Comparison of ENCODE assay signal across 25 mouse cellular contexts in the genomic region with DNA sequence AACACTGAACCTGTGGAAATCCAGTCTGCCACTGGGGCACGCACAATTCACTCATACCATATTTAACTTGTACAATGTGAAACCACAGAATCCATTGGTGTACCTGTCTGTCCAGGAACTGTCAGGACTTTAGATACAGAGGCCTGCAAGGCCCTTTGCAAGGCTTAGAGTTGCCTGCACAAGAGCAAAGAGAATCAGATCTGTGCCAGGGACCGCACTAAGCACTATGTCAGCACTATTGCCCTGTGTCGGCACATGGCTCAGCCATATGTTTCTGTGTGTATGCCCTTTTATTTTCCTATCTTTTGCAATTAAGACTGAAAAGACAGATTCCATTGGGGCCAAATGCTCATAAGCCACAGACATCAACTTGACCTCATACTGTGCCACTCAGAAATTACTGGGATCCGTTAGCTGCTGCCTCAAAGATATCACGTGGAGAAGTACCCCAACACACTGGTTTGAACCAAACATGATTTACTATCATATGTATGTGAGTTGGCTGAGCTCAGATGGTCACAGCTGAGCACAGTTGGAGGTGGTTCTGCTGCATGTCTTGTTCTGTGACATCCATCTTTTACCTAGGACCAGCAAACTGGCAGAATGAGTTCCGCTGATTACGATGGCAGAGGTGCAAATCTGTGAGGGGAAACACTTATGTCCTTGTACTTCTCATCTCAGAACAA.
DNase-seq lines count a peak whose midpoint lies in the region; ATAC-seq and TF ChIP-seq lines count a peak whose summit lies in the region.
"Had no signal": no experiment of that assay in that cellular context is flagged by ENCODE, and none has a peak within 500 bp of the region (broad histone marks: within the 10 kb centered on the region; RNA-seq: fewer than 3 reads in every experiment).

No protein-coding gene starts in this region.

- no peak overlapping the region for H3K4me3 ChIP-seq in hindbrain, embryonic 15.5 days
- H3K4me3 ChIP-seq in hindbrain, embryonic 11.5 days (ENCODE audit: low read depth, low read length): no peak overlapping the region
- no peak overlapping the region for H3K4me3 ChIP-seq in neural tube, embryonic 13.5 days
- no peak overlapping the region for H3K4me3 ChIP-seq in kidney, adult 2 months (ENCODE audit: insufficient read depth, low read depth, low read length)
- H3K4me3 ChIP-seq: embryonic facial prominence, embryonic 12.5 days; embryonic facial prominence, embryonic 15.5 days; gastrocnemius, adult 2 months had no signal

- no peaks in the 10 kb centered on the region for H3K9me3 ChIP-seq in hindbrain, embryonic 15.5 days
- H3K9me3 ChIP-seq in hindbrain, embryonic 11.5 days (ENCODE audit: control insufficient read depth, low read length): no peaks in the 10 kb centered on the region
- H3K9me3 ChIP-seq in neural tube, embryonic 13.5 days: no peaks in the 10 kb centered on the region
- H3K9me3 ChIP-seq: embryonic facial prominence, embryonic 12.5 days; embryonic facial prominence, embryonic 15.5 days; G1E had no signal

- TF ChIP-seq CTCF in kidney, adult 2 months (conservative IDR thresholded peaks at IDR 0.05; ENCODE audit: insufficient read depth, insufficient read length, low read depth, low read length): no peak

- peak; percentile 12 to 22 for DNase-seq in cerebellum, postnatal 14 days
- no peak for DNase-seq in cerebellum, adult 18-20 months
- DNase-seq in hindbrain, embryonic 11.5 days (ENCODE audit: low spot score): no peak
- DNase-seq in neural tube, embryonic 10.5 days (ENCODE audit: extremely low spot score, low spot score): no peak
- no peak for DNase-seq in kidney, adult 2 months
- DNase-seq: adrenal gland, postnatal 10 days; adrenal gland, postnatal 36 days; B cell, adult 2 months; cerebellum, adult 2 months; cerebellum, postnatal 25 days; forebrain, postnatal 0 days; gastrocnemius, adult 2 months; gastrocnemius, postnatal 14 days; heart, adult 11 months had no signal

- no peak overlapping the region for H3K4me2 ChIP-seq in hindbrain, embryonic 15.5 days
- no peak overlapping the region for H3K4me2 ChIP-seq in hindbrain, embryonic 11.5 days (replicated peaks; ENCODE audit: low read depth, low read length)
- no peak overlapping the region for H3K4me2 ChIP-seq in neural tube, embryonic 13.5 days
- H3K4me2 ChIP-seq: embryonic facial prominence, embryonic 12.5 days; embryonic facial prominence, embryonic 15.5 days; heart, embryonic 11.5 days had no signal

- no peaks in the 10 kb centered on the region for H3K4me1 ChIP-seq in hindbrain, embryonic 15.5 days (replicated peaks)
- H3K4me1 ChIP-seq in hindbrain, embryonic 11.5 days (replicated peaks; ENCODE audit: control insufficient read depth, insufficient read depth, low read length): no peaks in the 10 kb centered on the region
- H3K4me1 ChIP-seq in neural tube, embryonic 13.5 days (replicated peaks): no peaks in the 10 kb centered on the region
- no peaks in the 10 kb centered on the region; the same call in 1 of the 2 replicates for H3K4me1 ChIP-seq in kidney, adult 2 months (ENCODE audit: control insufficient read depth, insufficient read depth, low read length)
- H3K4me1 ChIP-seq: embryonic facial prominence, embryonic 12.5 days; embryonic facial prominence, embryonic 15.5 days had no signal

- no peak overlapping the region for H3K27ac ChIP-seq in hindbrain, embryonic 15.5 days (replicated peaks)
- H3K27ac ChIP-seq in hindbrain, embryonic 11.5 days (ENCODE audit: low read depth, low read length): no peak overlapping the region
- no peak overlapping the region for H3K27ac ChIP-seq in neural tube, embryonic 13.5 days (replicated peaks)
- H3K27ac ChIP-seq in kidney, adult 2 months (ENCODE audit: insufficient read depth, low read depth, low read length): no peak overlapping the region
- H3K27ac ChIP-seq: embryonic facial prominence, embryonic 12.5 days; embryonic facial prominence, embryonic 15.5 days; gastrocnemius, adult 2 months had no signal

- H3K36me3 ChIP-seq in hindbrain, embryonic 15.5 days: no peaks in the 10 kb centered on the region
- no peaks in the 10 kb centered on the region for H3K36me3 ChIP-seq in hindbrain, embryonic 11.5 days (ENCODE audit: control insufficient read depth, insufficient read depth, low read length)
- H3K36me3 ChIP-seq in neural tube, embryonic 13.5 days: no peaks in the 10 kb centered on the region
- H3K36me3 ChIP-seq in kidney, adult 2 months (ENCODE audit: control insufficient read depth, insufficient read depth, low read length): no peaks in the 10 kb centered on the region
- H3K36me3 ChIP-seq: embryonic facial prominence, embryonic 12.5 days; embryonic facial prominence, embryonic 15.5 days; G1E had no signal

- H3K27me3 ChIP-seq in hindbrain, embryonic 15.5 days: no peaks in the 10 kb centered on the region
- H3K27me3 ChIP-seq in hindbrain, embryonic 11.5 days (ENCODE audit: control insufficient read depth, insufficient read depth, low read length): no peaks in the 10 kb centered on the region
- H3K27me3 ChIP-seq in neural tube, embryonic 13.5 days: no peaks in the 10 kb centered on the region
- H3K27me3 ChIP-seq in kidney, adult 2 months (replicated peaks; ENCODE audit: control insufficient read depth, insufficient read depth, low read length): no peaks in the 10 kb centered on the region
- H3K27me3 ChIP-seq: CH12.LX; embryonic facial prominence, embryonic 12.5 days; embryonic facial prominence, embryonic 15.5 days; Patski had no signal

- H3K9ac ChIP-seq in hindbrain, embryonic 15.5 days: no peak overlapping the region
- H3K9ac ChIP-seq in hindbrain, embryonic 11.5 days (ENCODE audit: low read depth, low read length): no peak overlapping the region
- H3K9ac ChIP-seq in neural tube, embryonic 13.5 days: no peak overlapping the region
- H3K9ac ChIP-seq: embryonic facial prominence, embryonic 12.5 days; embryonic facial prominence, embryonic 15.5 days; forebrain, postnatal 0 days had no signal

- peak; percentile 61; the same call in 1 of the 2 replicates for ATAC-seq in hindbrain, embryonic 15.5 days (ENCODE audit: low FRiP score, low read depth)
- ATAC-seq in hindbrain, embryonic 11.5 days (ENCODE audit: low FRiP score): no peak
- peak; percentile 15; the same call in 1 of the 2 replicates for ATAC-seq in neural tube, embryonic 13.5 days (ENCODE audit: low read depth)
- ATAC-seq: forebrain, embryonic 14.5 days; forebrain, postnatal 0 days; inflammation-experienced regulatory T-cells, adult 6 months; intestine, embryonic 16.5 days; Patski had no signal

- 83% methylated on average over 7 of the region's 7 CpGs for WGBS in hindbrain, embryonic 15.5 days
- 94% methylated on average over 7 of the region's 7 CpGs for WGBS in hindbrain, embryonic 11.5 days
- 74% methylated on average over 7 of the region's 7 CpGs for WGBS in neural tube, embryonic 13.5 days
- WGBS in kidney, adult 2 months: 90% methylated on average over 7 of the region's 7 CpGs

- TF ChIP-seq POLR2A in kidney, adult 2 months (IDR thresholded peaks at IDR 0.05; ENCODE audit: low read depth, low read length): no peak

Comparison
In these comparisons a context has a peak if more than half of its experiments do, and no peak if none do; other contexts are left out.
1. DNase-seq: peak in cerebellum, postnatal 14 days (2 of 2); none in cerebellum, adult 18-20 months (0 of 2), hindbrain, embryonic 11.5 days (single experiment), neural tube, embryonic 10.5 days (single experiment) and kidney, adult 2 months (single experiment).